Mouse (Mus musculus) heart, adult 2 months (tissue): ENCODE data around the gene Sfxn4. TPM values are rescaled to one million over a fixed set of nuclear protein-coding genes. Genes with fewer than 3 reads are reported as not detected.
A peak's percentile ranks its signal among the peaks of the same experiment; 100 is the strongest.

Experiments used
- DNase-seq, 2 experiments: peaks; one replicate each; pipeline ENCODE4 v3.0.0; 2021
- H3K27ac ChIP-seq: fragments of 200-600 bp; 2 replicates; pipeline ENCODE4 v1.8.1; 2022
- H3K27me3 ChIP-seq: fragments of 200-500 bp; 2 replicates; pipeline ENCODE4 v1.6.1; 2012; ENCODE audit warnings: mild to moderate bottlenecking, low read length, inconsistent platforms, mixed read lengths; ENCODE audit not compliant: control insufficient read depth, insufficient read depth
- H3K36me3 ChIP-seq: fragments of 200-500 bp; 2 replicates; pipeline ENCODE4 v1.6.1; 2012; ENCODE audit warnings: low read length, inconsistent platforms; ENCODE audit not compliant: control insufficient read depth, insufficient read depth
- H3K4me1 ChIP-seq: fragments of 200-500 bp; 2 replicates; pipeline ENCODE4 v1.6.1; 2011; ENCODE audit warnings: low read length; ENCODE audit not compliant: control insufficient read depth, insufficient read depth
- H3K4me3 ChIP-seq: fragments of 200-600 bp; 2 replicates; pipeline ENCODE4 v1.8.1; 2022
- H3K79me2 ChIP-seq: fragments of 200-500 bp; replicated peaks from 2 replicates; pipeline ENCODE4 v1.6.1; 2012; ENCODE audit warnings: mild to moderate bottlenecking, inconsistent platforms, low read length, moderate library complexity, mixed read lengths; ENCODE audit not compliant: control insufficient read depth, insufficient read depth
- H3K9ac ChIP-seq: fragments of 200-500 bp; 2 replicates; pipeline ENCODE4 v1.6.1; 2012; ENCODE audit warnings: low read depth, mild to moderate bottlenecking, control low read depth, inconsistent platforms, low read length, mixed read lengths
- CTCF ChIP-seq: fragments of 200-600 bp; IDR thresholded peaks from 2 replicates; pipeline ENCODE4 v1.8.1; 2022; ENCODE audit warnings: antibody characterized with exemption, mild to moderate bottlenecking, moderate library complexity
- EP300 ChIP-seq: fragments of 200-500 bp; IDR thresholded peaks from 2 replicates; pipeline ENCODE4 v1.6.1; 2011; ENCODE audit warnings: low read depth, low read length, control low read depth; ENCODE audit not compliant: insufficient read depth
- POLR2A ChIP-seq: fragments of 200-500 bp; IDR thresholded peaks from 2 replicates; pipeline ENCODE4 v1.6.1; 2011; ENCODE audit warnings: mild to moderate bottlenecking, low read depth, low read length, control low read depth; ENCODE audit not compliant: insufficient read depth
- WGBS: fragments of 180-500 bp; shearing (Covaris S2); methylation state at CpG from one replicate; pipeline ENCODE4 v1.1.7; 2018; 5-methylcytosine and 5-hydroxymethylcytosine counted together
- intact Hi-C: fragments of 180-260 bp; cut with DNase I; formaldehyde crosslinking; loops from one replicate; pipeline ENCODE4 v1.15.1; 2025
- polyA plus RNA-seq: library from polyadenylated mRNA; depleted of rRNA; stranded (reverse); fragments of >200 nt; gene quantifications from 2 replicates; pipeline ENCODE4 v1.2.3, GENCODE M21; 2012
- total RNA-seq, 2 experiments: library from RNA; stranded (reverse); gene quantifications; 2 replicates each; pipeline ENCODE4 v1.2.3; 2021

The Sfxn4 gene
- total and polyA plus RNA-seq, 3 experiments: 2.1 to 8.7 (median 6.9) TPM

- TF ChIP-seq POLR2A: no peak
- no peak for TF ChIP-seq CTCF
- TF ChIP-seq EP300: no peak
- no peak for DNase-seq
- Histone ChIP-seq H3K27ac (no peak overlapping the region), H3K4me1 (no peaks in the 10 kb centered on the region), H3K79me2 (no peaks in the 10 kb centered on the region), H3K27me3 (no peaks in the 10 kb centered on the region), H3K36me3 (no peaks in the 10 kb centered on the region), H3K9ac (no peak overlapping the region), H3K4me3 (no peak overlapping the region)
- 85% methylated on average over 2 of the region's 2 CpGs for WGBS
- intact Hi-C loops: no loop called here
Observed at GRCm38 (mm10) chr19:60797415-60797814, 63.9 kb downstream of the Sfxn4 start.

- Histone ChIP-seq H3K27ac (no peak overlapping the region), H3K9ac (no peak overlapping the region), H3K79me2 (no peaks in the 10 kb centered on the region), H3K4me1 (no peaks in the 10 kb centered on the region; the same call in 1 of the 2 replicates), H3K27me3 (no peaks in the 10 kb centered on the region), H3K4me3 (no peak overlapping the region), H3K36me3 (no peaks in the 10 kb centered on the region)
- WGBS: 89% methylated on average over 2 of the region's 2 CpGs
- DNase-seq: no peak
- intact Hi-C loops: no loop called here
- no peak for TF ChIP-seq CTCF
- no peak for TF ChIP-seq EP300
- TF ChIP-seq POLR2A: no peak
Observed at GRCm38 (mm10) chr19:60795244-60795643, 66.0 kb downstream of the Sfxn4 start.

GRCm38 (mm10) chr19:60793170-60793707, 68.0 kb downstream of the Sfxn4 start:
- Histone ChIP-seq H3K79me2 (peaks cover 2% of the 10 kb centered on the region; the same call in 1 of the 2 replicates), H3K27me3 (no peaks in the 10 kb centered on the region), H3K36me3 (peaks cover 3% of the 10 kb centered on the region), H3K4me1 (peaks cover 4% of the 10 kb centered on the region), H3K9ac (no peak overlapping the region), H3K4me3 (no peak overlapping the region), H3K27ac (no peak overlapping the region)
- TF ChIP-seq CTCF (no peak), EP300 (no peak), POLR2A (no peak)
- no peak for DNase-seq
- intact Hi-C loops: loop anchor here (5.0 kb wide), 1 partner anchor 211 kb away; the partner anchor contains the start of gene Cacul1
- 45% methylated on average over 2 of the region's 2 CpGs for WGBS

- intact Hi-C loops: loop anchor here (1.0 to 5.0 kb wide), 2 partner anchors 20 to 209 kb away; partner anchors contain the start of genes Cacul1 and Fam45a
- 16% methylated on average over 9 of the region's 9 CpGs for WGBS
- H3K4me1 ChIP-seq: peaks cover 7% of the 10 kb centered on the region
- no peak for DNase-seq
- H3K27me3 ChIP-seq: no peaks in the 10 kb centered on the region
- TF ChIP-seq POLR2A: no peak
- no peak for TF ChIP-seq EP300
- TF ChIP-seq CTCF: no peak
- peak overlapping the region; percentile 97 for H3K4me3 ChIP-seq
- H3K27ac ChIP-seq: peak overlapping the region; percentile 100
- H3K79me2 ChIP-seq: peaks cover 2% of the 10 kb centered on the region; the same call in 1 of the 2 replicates
- peaks cover 15% of the 10 kb centered on the region for H3K36me3 ChIP-seq
- H3K9ac ChIP-seq: peak overlapping the region; percentile 69
Observed at GRCm38 (mm10) chr19:60791164-60791563, 70.1 kb downstream of the Sfxn4 start.

- no peaks in the 10 kb centered on the region for H3K27me3 ChIP-seq
- H3K4me1 ChIP-seq: peaks cover 8% of the 10 kb centered on the region
- H3K4me3 ChIP-seq: peak within 1 kb of the TSS; percentile 97
- peaks cover 3% of the 10 kb centered on the region; the same call in 1 of the 2 replicates for H3K79me2 ChIP-seq
- WGBS: under 1% methylated on average over 57 of the region's 57 CpGs
- peak within 1 kb of the TSS; percentile 100 for H3K27ac ChIP-seq
- H3K36me3 ChIP-seq: peaks cover 17% of the 10 kb centered on the region
- H3K9ac ChIP-seq: peak within 1 kb of the TSS; percentile 83
- peak; percentile 96 for DNase-seq
- TF ChIP-seq CTCF: peak; percentile 3; the same call in 1 of the 2 replicates
- peak; percentile 97 for TF ChIP-seq POLR2A
- TF ChIP-seq EP300: 0 out of 2 replicates have a peak, but pooled peaks have one; percentile 17
- intact Hi-C loops: loop anchor here (1.0 to 5.0 kb wide), 2 partner anchors 21 to 208 kb away; partner anchors contain the start of genes Cacul1 and Fam45a
Observed at GRCm38 (mm10) chr19:60790551-60791161, 70.6 kb downstream of the Sfxn4 start, which contains the start of gene Eif3a. Gene Eif3a (minus strand): TSS chr19:60790658.
